Mouse (Mus musculus) megakaryocyte, adult 5-6 weeks (primary cell): ENCODE measurements around the gene Gm136. TPM values are rescaled to one million over a fixed set of nuclear protein-coding genes. Genes with fewer than 3 reads are reported as not detected.

Source experiments
- ATAC-seq: 2 replicates; pipeline ENCODE4 v1.8.0; 2016; ENCODE audit warnings: mild to moderate bottlenecking, inconsistent platforms; ENCODE audit not compliant: poor library complexity, severe bottlenecking
- total RNA-seq, 2 experiments: library from RNA; stranded (forward) in 1 of 2; stranded (reverse) in 1 of 2; fragments of 153-499, 151-499 nt in 1 of 2; fragments of 221-1000, 200-1000 nt in 1 of 2; gene quantifications; 2 replicates each; pipeline versions ENCODE4 v1.2.3 to v1.2.4; 2015 to 2017

The Gm136 gene
- total RNA-seq, 2 experiments from 2014 or later = not detected

DNA sequence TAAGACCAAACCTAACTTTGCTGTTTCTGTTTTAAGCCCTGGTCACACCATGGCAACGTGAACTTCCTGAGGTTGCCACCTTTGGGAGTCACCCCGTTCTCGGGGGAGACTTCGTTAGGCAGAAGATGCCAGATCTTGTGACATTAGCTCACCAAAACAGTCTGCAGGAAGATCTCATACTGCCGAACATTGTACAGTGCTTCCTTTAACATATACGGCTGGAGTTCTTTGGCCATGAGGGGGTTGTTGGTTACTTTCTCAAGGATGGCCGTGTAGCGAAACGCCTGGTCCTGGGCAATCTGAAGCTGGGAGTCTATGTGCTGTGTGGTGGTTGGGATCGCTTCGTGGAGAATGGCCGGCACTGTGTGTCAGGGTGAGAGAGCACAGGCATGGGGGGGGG lies 36.6 kb downstream of the Gm136 start:
- ATAC-seq = no peak

DNA sequence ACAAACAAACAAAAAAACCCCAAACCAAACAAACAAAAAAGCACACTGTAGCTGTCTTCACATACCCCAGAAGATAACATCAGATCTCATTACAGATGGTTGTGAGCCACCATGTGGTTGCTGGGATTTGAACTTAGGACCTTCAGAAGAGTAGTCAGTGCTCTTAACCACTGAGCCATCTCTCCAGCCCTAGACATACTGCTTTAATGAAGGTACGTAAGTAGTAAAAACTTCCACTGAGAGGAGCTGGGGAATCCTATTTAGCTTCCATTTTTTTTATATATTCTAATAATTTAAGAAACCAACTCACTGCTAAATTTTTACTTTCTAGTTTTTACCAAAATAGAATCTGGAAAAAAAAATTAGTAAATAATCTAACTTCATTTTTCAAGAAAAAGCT lies 41.0 kb downstream of the Gm136 start:
- no peak for ATAC-seq

DNA sequence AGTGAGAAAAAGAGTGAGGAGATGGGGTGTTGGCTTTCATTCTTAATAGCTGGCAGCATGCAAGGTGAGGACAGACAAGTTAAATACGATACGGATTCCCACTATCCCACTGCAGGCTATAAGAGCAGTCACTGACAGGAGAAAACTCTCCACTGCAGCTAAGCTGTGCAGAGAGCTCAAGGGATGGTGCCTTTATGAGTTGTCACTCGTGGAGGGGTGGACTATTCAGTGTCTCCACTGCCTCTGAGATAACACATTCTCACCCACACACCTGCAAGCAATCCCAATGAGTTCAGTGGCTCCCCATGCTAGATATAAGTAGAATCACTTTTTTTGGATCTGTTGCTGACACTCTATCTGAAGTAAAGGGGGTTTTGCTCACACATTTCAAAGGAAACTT lies 47.9 kb downstream of the Gm136 start:
- ATAC-seq = no peak

DNA sequence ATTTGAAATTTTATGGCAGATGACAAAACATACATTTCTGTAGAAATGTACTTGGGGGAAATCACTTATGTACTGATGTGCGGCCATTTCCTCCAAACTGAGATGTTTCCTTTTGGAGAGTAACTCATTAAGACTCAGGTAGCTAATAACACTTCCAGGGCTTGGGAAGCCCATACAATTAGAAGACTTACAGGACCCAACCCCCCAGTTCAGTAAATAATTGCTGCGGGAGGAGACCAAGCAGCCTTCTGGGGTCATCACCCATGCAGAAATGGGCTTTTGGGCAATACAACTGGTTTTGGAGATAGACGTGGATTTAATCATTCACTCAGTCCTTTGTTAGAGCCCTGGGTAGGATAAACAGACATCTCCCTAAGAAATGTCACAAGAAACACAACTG lies 48.8 kb downstream of the Gm136 start:
- no peak for ATAC-seq

DNA sequence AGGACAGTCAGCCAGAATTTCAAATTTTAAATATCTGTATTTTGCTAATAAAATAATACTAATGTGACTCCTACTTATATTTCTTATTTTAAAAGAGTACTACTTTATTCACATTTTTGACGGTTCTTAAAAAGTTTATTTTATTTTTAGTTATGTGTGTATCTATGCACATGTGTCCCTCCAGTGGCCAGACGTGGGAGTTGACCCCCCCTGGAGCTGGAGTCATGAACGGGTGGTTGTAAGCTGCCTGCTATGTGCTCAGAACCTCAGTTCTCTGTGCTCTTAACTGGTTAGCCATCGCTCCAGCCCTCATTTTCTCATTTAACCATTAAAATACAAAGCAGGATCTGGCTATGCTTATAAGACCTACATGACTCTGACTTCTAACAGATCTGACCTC lies 53.0 kb downstream of the Gm136 start:
- no peak for ATAC-seq

GRCm38 (mm10) chr4:34702231-34702630 lies 53.8 kb downstream of the Gm136 start:
- ATAC-seq = no peak

DNA sequence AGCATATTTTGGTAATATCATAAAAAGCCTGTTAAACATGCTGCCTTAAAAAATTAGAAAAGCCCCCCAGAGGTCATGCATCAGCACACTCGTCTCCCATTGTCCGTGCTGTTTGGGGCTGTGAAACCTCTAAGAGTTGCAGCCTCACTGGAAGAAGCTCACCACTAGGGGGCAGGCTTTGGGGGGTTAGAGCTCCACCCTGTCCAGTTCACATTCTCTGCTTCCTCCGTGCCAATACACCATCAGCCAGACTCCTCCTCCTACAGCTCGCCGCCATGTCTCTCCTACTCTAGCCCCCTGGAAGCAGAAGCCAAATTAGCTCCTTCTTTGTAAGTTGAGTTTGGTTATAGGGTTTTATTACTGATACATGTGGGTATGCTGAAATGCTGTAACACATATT lies 54.5 kb downstream of the Gm136 start:
- peak; percentile 74 for ATAC-seq

Other genes starting within 250 kb of the Gm136 start
- 59.6 and 68.0 TPM in 2 replicates for gene Akirin2, start 205.3 kb downstream of the Gm136 start, total RNA-seq (2015)
- gene Akirin2, start 205.3 kb downstream of the Gm136 start, total RNA-seq (2017) = 49.9 and 62.4 TPM in 2 replicates
- 61.1 and 71.6 TPM in 2 replicates for gene Orc3, start 141.3 kb downstream of the Gm136 start, total RNA-seq (2015)
- gene Orc3, start 141.3 kb downstream of the Gm136 start, total RNA-seq (2017) = 55.7 and 61.4 TPM in 2 replicates
- 16.1 and 19.4 TPM in 2 replicates for gene Rars2, start 141.3 kb downstream of the Gm136 start, total RNA-seq (2015)
- gene Rars2, start 141.3 kb downstream of the Gm136 start, total RNA-seq (2017) = 15.7 and 21.0 TPM in 2 replicates
- gene Slc35a1, start 68.8 kb downstream of the Gm136 start, total RNA-seq (2015) = 16.7 and 22.0 TPM in 2 replicates
- 13.3 and 14.9 TPM in 2 replicates for gene Slc35a1, start 68.8 kb downstream of the Gm136 start, total RNA-seq (2017)
- gene Cfap206, start 26.1 kb downstream of the Gm136 start, total RNA-seq (2015) = not detected in 2 replicates
- gene Cfap206, start 26.1 kb downstream of the Gm136 start, total RNA-seq (2017) = not detected in 2 replicates
- 21.2 and 22.9 TPM in 2 replicates for gene Smim8, start 22.2 kb upstream of the Gm136 start, total RNA-seq (2015)
- gene Smim8, start 22.2 kb upstream of the Gm136 start, total RNA-seq (2017) = 12.7 and 20.6 TPM in 2 replicates
- gene Zfp292, start 126.7 kb upstream of the Gm136 start, total RNA-seq (2015) = 25.0 and 26.7 TPM in 2 replicates
- gene Zfp292, start 126.7 kb upstream of the Gm136 start, total RNA-seq (2017) = 24.6 and 26.3 TPM in 2 replicates
- gene Cga, start 137.5 kb upstream of the Gm136 start, total RNA-seq (2015) = not detected in 2 replicates
- gene Cga, start 137.5 kb upstream of the Gm136 start, total RNA-seq (2017) = not detected in 2 replicates